Mouse (Mus musculus): Measurements from ENCODE around the gene Kynu.

GRCm38 (mm10) chr2:43534417-43534816 lies 20.7 kb upstream of the Kynu start:
- TF ChIP-seq MYOG (IDR thresholded peaks at IDR 0.05; ENCODE audit: control insufficient read depth in 1 of 3, insufficient read depth in 1 of 3, insufficient read length in 2 of 3, low read depth in 2 of 3) (no peak), CEBPB (IDR thresholded peaks at IDR 0.05; ENCODE audit: insufficient read depth, poor library complexity, severe bottlenecking) (no peak), POLR2A (IDR thresholded peaks at IDR 0.05; ENCODE audit: insufficient read length, low read depth) (no peak), POLR2AphosphoS2 (IDR thresholded peaks at IDR 0.05; ENCODE audit: insufficient read length, low read depth) (no peak), E2F4 (IDR thresholded peaks at IDR 0.05; ENCODE audit: insufficient read depth) (no peak), MAX (IDR thresholded peaks at IDR 0.05; ENCODE audit: low read depth) (no peak)
